Mouse (Mus musculus) spleen, adult 2 months (tissue): Measurements from ENCODE around the gene Nit1. TPM values are rescaled to one million over a fixed set of nuclear protein-coding genes. Genes with fewer than 3 reads are reported as not detected.
A peak's percentile ranks its signal among the peaks of the same experiment; 100 is the strongest.
"Not testable (repeated sequence)": the region's sequence is repeated elsewhere in the genome, so short reads cannot be mapped to it uniquely, and the experiment has no call there.

ENCODE experiments used
- DNase-seq, 2 experiments: peaks; one replicate each; pipeline versions ENCODE4 v3.0.0 to v3.0.0-alpha.2; 2012 to 2021; ENCODE audit warnings: low spot score in 2 of 2, low read depth in 1 of 2
- H3K27ac ChIP-seq: fragments of 200-500 bp; 2 replicates; pipeline ENCODE4 v1.5.1; 2012; ENCODE audit warnings: low read length, inconsistent platforms; ENCODE audit not compliant: insufficient read depth
- H3K27me3 ChIP-seq: fragments of 200-500 bp; 2 replicates; pipeline ENCODE4 v1.6.1; 2012; ENCODE audit warnings: mild to moderate bottlenecking, moderate library complexity, low read length, inconsistent platforms; ENCODE audit not compliant: control insufficient read depth, insufficient read depth
- H3K36me3 ChIP-seq: fragments of 200-500 bp; 2 replicates; pipeline ENCODE4 v1.6.1; 2012; ENCODE audit warnings: mild to moderate bottlenecking, low read length, inconsistent platforms; ENCODE audit not compliant: control insufficient read depth, insufficient read depth
- H3K4me1 ChIP-seq: fragments of 200-500 bp; 2 replicates; pipeline ENCODE4 v1.6.1; 2011; ENCODE audit warnings: inconsistent platforms; ENCODE audit not compliant: control insufficient read depth, insufficient read depth, insufficient read length
- H3K4me3 ChIP-seq: fragments of 200-500 bp; 2 replicates; pipeline ENCODE4 v1.5.1; 2011; ENCODE audit warnings: mild to moderate bottlenecking, inconsistent platforms; ENCODE audit not compliant: insufficient read depth, insufficient read length; ENCODE audit errors: extremely low read depth
- CTCF ChIP-seq: fragments of 200-500 bp; IDR thresholded peaks from 2 replicates; pipeline ENCODE4 v1.5.1; 2011; ENCODE audit warnings: mild to moderate bottlenecking, inconsistent platforms; ENCODE audit not compliant: insufficient read depth, insufficient read length, insufficient replicate concordance; ENCODE audit errors: extremely low read depth
- POLR2A ChIP-seq: fragments of 200-500 bp; IDR thresholded peaks from 2 replicates; pipeline ENCODE4 v1.6.1; 2011; ENCODE audit warnings: low read depth, low read length, inconsistent platforms
- whole genome bisulfite sequencing: fragments of 180-500 bp; shearing (Covaris S2); methylation state at CpG from one replicate; pipeline ENCODE4 v1.1.7; 2018; 5-methylcytosine and 5-hydroxymethylcytosine counted together
- polyA plus RNA-seq: library from polyadenylated mRNA; depleted of rRNA; stranded (reverse); fragments of >200 nt; gene quantifications from 2 replicates; pipeline ENCODE4 v1.2.3, GENCODE M21; 2012

Gene Nit1
- polyA plus RNA-seq, 1 experiment, result 22.6 TPM

DNA sequence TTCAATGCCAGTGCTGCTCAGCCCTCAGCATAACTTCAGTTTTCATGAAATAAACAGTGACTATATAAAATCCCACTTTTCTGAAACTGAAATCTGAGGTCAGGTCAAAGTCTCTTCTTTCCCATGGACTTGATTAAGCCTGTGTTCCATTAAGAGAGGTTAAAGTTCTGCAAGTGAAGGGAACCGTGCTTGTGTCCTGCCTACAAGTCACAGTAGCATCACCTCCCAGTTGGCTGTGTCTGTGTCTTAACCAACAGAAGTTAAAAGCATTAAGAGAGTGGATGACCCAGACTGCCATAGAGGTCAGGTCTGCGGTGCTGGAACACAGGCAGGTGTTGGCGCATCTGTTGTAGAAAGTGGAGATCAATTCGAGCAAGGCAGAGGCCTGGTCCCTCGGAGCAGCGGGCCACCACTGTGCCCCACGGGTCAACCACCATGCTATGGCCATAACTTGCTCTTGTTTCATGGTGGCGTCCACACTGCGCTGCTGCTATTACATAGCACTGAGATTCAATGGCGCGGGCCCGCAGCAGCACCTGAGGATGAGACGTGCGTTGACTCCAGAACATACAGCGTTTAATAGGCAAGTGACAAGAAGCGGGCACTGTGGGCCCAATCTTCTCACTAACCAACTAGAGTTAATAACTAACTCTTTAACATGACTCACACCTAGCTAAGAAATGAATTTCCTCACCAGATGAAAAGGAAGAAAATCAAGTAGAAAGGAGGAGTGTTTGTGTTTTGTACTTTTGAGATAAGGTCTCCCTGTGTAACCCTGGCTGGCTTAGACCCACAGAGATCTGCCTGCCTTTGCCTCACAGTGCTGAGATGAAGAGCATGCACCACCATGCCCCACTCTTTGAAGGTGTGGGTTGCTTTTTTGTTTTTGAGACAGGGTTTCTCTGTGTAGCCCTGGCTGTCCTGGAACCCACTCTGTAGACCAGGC lies 2.9 kb downstream of the Nit1 start:
- H3K27ac ChIP-seq, result no peak overlapping the region
- peaks cover 29% of the 10 kb centered on the region for H3K36me3 ChIP-seq
- TF ChIP-seq POLR2A (no peak), CTCF (no peak)
- H3K4me3 ChIP-seq, result no peak overlapping the region
- WGBS, result 93% methylated on average over 16 of the region's 16 CpGs
- H3K27me3 ChIP-seq, result no peaks in the 10 kb centered on the region
- H3K4me1 ChIP-seq, result peaks cover 4% of the 10 kb centered on the region; the same call in 1 of the 2 replicates
- DNase-seq, result no peak

- H3K27ac ChIP-seq, result peak overlapping the region; percentile 37; the same call in 1 of the 2 replicates
- TF ChIP-seq CTCF (no peak), POLR2A (no peak)
- H3K27me3 ChIP-seq, result no peaks in the 10 kb centered on the region
- DNase-seq, result peak in 1 of 2 experiments; percentile 19
- peaks cover 3% of the 10 kb centered on the region for H3K4me1 ChIP-seq
- 6% methylated on average over 4 of the region's 4 CpGs for WGBS
- H3K4me3 ChIP-seq, result peak overlapping the region; percentile 71
- H3K36me3 ChIP-seq, result no peaks in the 10 kb centered on the region
These were observed 15.3 kb downstream of the Nit1 start for GRCm38 (mm10) chr1:171330216-171330560.

GRCm38 (mm10) chr1:171329433-171330215 lies 15.8 kb downstream of the Nit1 start:
- Histone ChIP-seq H3K36me3 (no peaks in the 10 kb centered on the region), H3K4me1 (peaks cover 3% of the 10 kb centered on the region), H3K27ac (peak overlapping the region; percentile 94), H3K27me3 (no peaks in the 10 kb centered on the region), H3K4me3 (peak overlapping the region; percentile 71)
- DNase-seq, result no peak
- WGBS, result 3% methylated on average over 43 of the region's 61 CpGs
- TF ChIP-seq CTCF (no peak), POLR2A (no peak; the same call in none of the 2 replicates)

DNA sequence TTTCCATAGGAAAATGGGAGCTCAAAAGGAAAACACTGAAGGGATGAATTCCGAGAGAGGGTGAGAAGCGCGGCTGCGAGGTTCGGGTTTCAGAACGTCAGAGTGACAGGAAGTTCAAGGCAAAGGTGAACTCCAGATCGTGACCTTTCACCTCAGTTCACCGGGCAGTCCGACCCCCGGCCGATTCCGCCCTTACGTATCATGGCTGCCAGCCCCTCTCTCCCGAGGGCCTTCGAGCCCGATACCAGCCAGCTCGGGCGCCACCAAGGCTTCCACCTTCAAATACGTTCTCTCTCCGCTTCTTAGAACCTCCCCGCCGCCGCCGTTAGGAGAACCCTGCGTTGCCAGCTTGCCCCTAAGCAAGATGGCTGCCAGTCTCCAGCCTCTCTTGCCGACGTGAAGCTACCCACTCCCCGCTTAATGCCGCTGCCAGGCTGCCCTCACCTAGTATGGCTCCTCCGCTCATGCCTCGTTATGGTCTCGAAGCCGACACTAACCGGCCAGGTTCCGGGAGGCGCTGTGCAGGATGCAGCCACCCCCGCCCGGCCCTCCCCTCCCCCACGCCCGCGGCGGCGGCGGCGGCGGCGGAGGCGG lies 16.5 kb downstream of the Nit1 start, which contains the start of gene Dedd:
Dedd (plus strand) TSS at position 307 of the 594 bp plus-strand sequence.
- no peak for TF ChIP-seq CTCF
- TF ChIP-seq POLR2A, result no peak; the same call in 1 of the 2 replicates
- Histone ChIP-seq H3K4me1 (peaks cover 3% of the 10 kb centered on the region), H3K27me3 (no peaks in the 10 kb centered on the region), H3K4me3 (peak within 1 kb of the TSS; percentile 71), H3K36me3 (no peaks in the 10 kb centered on the region), H3K27ac (peak within 1 kb of the TSS; percentile 94)
- peak; percentile 84 for DNase-seq
- WGBS, result under 1% methylated on average over 42 of the region's 48 CpGs

DNA sequence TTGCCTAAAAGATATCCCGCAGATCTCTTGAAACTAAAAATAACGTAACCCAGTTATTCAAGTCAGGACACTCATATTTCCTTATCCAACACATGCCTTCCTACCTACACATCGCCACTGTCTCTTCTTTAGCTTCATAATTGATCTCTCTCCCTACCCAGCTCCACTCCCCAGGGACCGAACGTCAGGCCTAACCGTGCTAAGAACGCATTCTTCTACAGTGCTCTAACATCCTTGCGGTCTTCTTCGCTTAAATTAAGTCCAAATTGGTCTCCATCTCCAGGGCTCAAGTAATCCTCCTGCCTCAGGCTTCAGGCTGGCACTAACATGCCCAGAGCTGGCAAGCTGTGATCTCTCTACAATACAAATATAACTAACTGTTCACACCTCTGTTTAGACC lies 17.2 kb downstream of the Nit1 start:
- Histone ChIP-seq H3K36me3 (no peaks in the 10 kb centered on the region), H3K27ac (peak overlapping the region; percentile 94), H3K27me3 (no peaks in the 10 kb centered on the region), H3K4me3 (peak overlapping the region; percentile 71), H3K4me1 (peaks cover 3% of the 10 kb centered on the region; the same call in 1 of the 2 replicates)
- DNase-seq, result no peak
- TF ChIP-seq POLR2A (no peak), CTCF (no peak)
- 32% methylated on average over 9 of the region's 9 CpGs for WGBS

GRCm38 (mm10) chr1:171326588-171326987 lies 18.9 kb downstream of the Nit1 start:
- DNase-seq, H3K27ac ChIP-seq, H3K4me1 ChIP-seq, H3K4me3 ChIP-seq, H3K36me3 ChIP-seq, H3K27me3 ChIP-seq: not testable (repeated sequence)
- 39% methylated on average over 4 of the region's 4 CpGs for WGBS
